35 mouse cellular contexts compared by ENCODE assay signal in the genomic region with DNA sequence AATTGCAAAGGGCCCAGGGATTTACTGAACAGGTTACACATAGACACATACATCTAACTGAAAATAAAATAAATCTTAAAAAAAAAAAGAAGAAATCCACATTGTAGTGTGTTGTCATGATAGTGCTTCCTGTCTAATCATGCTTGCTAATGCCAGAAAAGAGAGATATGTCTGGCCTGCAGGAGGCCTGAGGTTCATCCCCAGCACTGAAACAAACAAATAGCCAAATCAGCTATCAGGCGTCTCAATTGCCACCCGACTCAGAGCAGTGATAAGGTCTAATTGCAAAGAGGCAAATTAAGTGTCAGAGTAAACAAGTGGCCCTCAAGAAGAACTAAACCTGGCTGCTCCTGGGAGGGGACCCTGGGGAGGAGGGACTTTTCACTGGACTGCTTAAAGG. TPM values are rescaled to one million over a fixed set of nuclear protein-coding genes. Genes with fewer than 3 reads are reported as not detected.
"Had no signal": no experiment of that assay in that cellular context is flagged by ENCODE, and none has a peak within 500 bp of the region (broad histone marks: within the 10 kb centered on the region; RNA-seq: fewer than 3 reads in every experiment).

No protein-coding gene starts in this region.

- ATAC-seq: forebrain, embryonic 13.5 days; forebrain, embryonic 14.5 days; forebrain, embryonic 15.5 days; forebrain, embryonic 16.5 days; forebrain, postnatal 0 days had no signal

- H3K9me3 ChIP-seq: embryonic facial prominence, embryonic 10.5 days; embryonic facial prominence, embryonic 12.5 days; embryonic facial prominence, embryonic 13.5 days; embryonic facial prominence, embryonic 15.5 days; forebrain, embryonic 10.5 days; forebrain, embryonic 12.5 days; forebrain, embryonic 13.5 days; forebrain, embryonic 15.5 days had no signal

- H3K4me1 ChIP-seq: embryonic facial prominence, embryonic 12.5 days; embryonic facial prominence, embryonic 13.5 days; embryonic facial prominence, embryonic 15.5 days; forebrain, embryonic 15.5 days had no signal

- DNase-seq: cerebellum, adult 8-10 months; cerebellum, adult 9-10 months; cerebellum, adult 9-11 months; cerebellum, postnatal 10 days; cerebellum, postnatal 14 days; cerebellum, postnatal 25 days; cerebellum, postnatal 36 days; embryo, embryonic 11 days; forebrain, postnatal 0 days; gastrocnemius, adult 2 months; gastrocnemius, postnatal 10 days; gastrocnemius, postnatal 14 days; gastrocnemius, postnatal 25 days; gastrocnemius, postnatal 36 days; heart, adult 11 months; heart, adult 18-20 months; heart, adult 2 months had no signal

- H3K27ac ChIP-seq: embryonic facial prominence, embryonic 10.5 days; embryonic facial prominence, embryonic 12.5 days; embryonic facial prominence, embryonic 13.5 days; embryonic facial prominence, embryonic 15.5 days; forebrain, embryonic 10.5 days; forebrain, embryonic 12.5 days; forebrain, embryonic 13.5 days; forebrain, embryonic 15.5 days; gastrocnemius, adult 2 months; heart, adult 2 months had no signal

- H3K4me3 ChIP-seq: embryonic facial prominence, embryonic 10.5 days; embryonic facial prominence, embryonic 12.5 days; embryonic facial prominence, embryonic 13.5 days; embryonic facial prominence, embryonic 15.5 days; erythroblast, embryonic 14.5 days; forebrain, embryonic 10.5 days; forebrain, embryonic 12.5 days; forebrain, embryonic 13.5 days; forebrain, embryonic 15.5 days; gastrocnemius, adult 2 months; heart, adult 2 months had no signal

- H3K4me2 ChIP-seq: embryonic facial prominence, embryonic 12.5 days; embryonic facial prominence, embryonic 13.5 days; embryonic facial prominence, embryonic 15.5 days; forebrain, embryonic 12.5 days; forebrain, embryonic 13.5 days; forebrain, embryonic 15.5 days had no signal

- H3K36me3 ChIP-seq: embryonic facial prominence, embryonic 10.5 days; embryonic facial prominence, embryonic 12.5 days; embryonic facial prominence, embryonic 13.5 days; embryonic facial prominence, embryonic 15.5 days; forebrain, embryonic 10.5 days; forebrain, embryonic 12.5 days; forebrain, embryonic 15.5 days had no signal

- H3K9ac ChIP-seq: embryonic facial prominence, embryonic 12.5 days; embryonic facial prominence, embryonic 13.5 days; embryonic facial prominence, embryonic 15.5 days; forebrain, embryonic 12.5 days; forebrain, embryonic 13.5 days; forebrain, embryonic 15.5 days; forebrain, postnatal 0 days had no signal

RNA-seq across cellular contexts. Expression of gene Lefty1, which starts 5.2 kb away (rescaled TPM):
- total RNA-seq: forebrain, postnatal 0 days; granulocyte monocyte progenitor cell, adult 5-6 weeks had no signal
- polyA plus RNA-seq: forebrain, embryonic 13.5 days had no signal

RNA-seq across cellular contexts. Expression of gene Lefty2, which starts 36.7 kb away (rescaled TPM):
- total RNA-seq: common myeloid progenitor, adult 5-6 weeks; gastrocnemius, adult 18-20 months; gastrocnemius, adult 2 months; gastrocnemius, adult 8-10 months; gastrocnemius, postnatal 10 days; gastrocnemius, postnatal 14 days; gastrocnemius, postnatal 25 days; gastrocnemius, postnatal 36 days; gastrocnemius, postnatal 4 days; granulocyte monocyte progenitor cell, adult 5-6 weeks; heart, adult 18-20 months; heart, adult 2 months had no signal
- polyA plus RNA-seq: embryonic facial prominence, embryonic 10.5 days; embryonic facial prominence, embryonic 11.5 days; erythroblast, embryonic 14.5 days; forebrain, embryonic 10.5 days; forebrain, embryonic 11.5 days had no signal
